Mouse (Mus musculus) thymus, postnatal 10 days (tissue): ENCODE data around the gene Prrt4.
"Not testable (repeated sequence)": the region's sequence is repeated elsewhere in the genome, so short reads cannot be mapped to it uniquely, and the experiment has no call there.

ENCODE experiments used
- DNase-seq, 2 experiments: peaks; one replicate each; pipeline ENCODE4 v3.0.0; 2021; ENCODE audit warnings: low spot score in 2 of 2

Gene Prrt4

GRCm38 (mm10) chr6:29198309-29199222 is 19.2 kb upstream of the Prrt4 start:
- DNase-seq = peak; percentile 70 to 86

GRCm38 (mm10) chr6:29195846-29196698 is 16.7 kb upstream of the Prrt4 start:
- no peak for DNase-seq

- DNase-seq = no peak
These were observed 15.8 kb upstream of the Prrt4 start for GRCm38 (mm10) chr6:29195146-29195545.

GRCm38 (mm10) chr6:29193961-29194750 is 14.8 kb upstream of the Prrt4 start:
- no peak for DNase-seq

GRCm38 (mm10) chr6:29187936-29188335 is 8.6 kb upstream of the Prrt4 start:
- DNase-seq = no peak

- no peak for DNase-seq
These were observed 459 bp upstream of the Prrt4 start for GRCm38 (mm10) chr6:29179843-29180242.

GRCm38 (mm10) chr6:29177901-29178879 is 1.2 kb downstream of the Prrt4 start:
- no peak for DNase-seq

- no peak for DNase-seq
These were observed 4.3 kb downstream of the Prrt4 start for GRCm38 (mm10) chr6:29175113-29175512.

- no peak for DNase-seq
These were observed 5.0 kb downstream of the Prrt4 start for GRCm38 (mm10) chr6:29174368-29174767.

GRCm38 (mm10) chr6:29170952-29171388 is 8.4 kb downstream of the Prrt4 start:
- DNase-seq = peak; percentile 42 to 71

GRCm38 (mm10) chr6:29170063-29170921 is 9.1 kb downstream of the Prrt4 start:
- peak; percentile 63 to 69 for DNase-seq

GRCm38 (mm10) chr6:29169675-29170062 is 9.7 kb downstream of the Prrt4 start:
- no peak for DNase-seq

GRCm38 (mm10) chr6:29168871-29169270 is 10.5 kb downstream of the Prrt4 start:
- no peak for DNase-seq

GRCm38 (mm10) chr6:29166196-29166595 is 13.2 kb downstream of the Prrt4 start:
- DNase-seq = peak in 1 of 2 experiments; percentile 57

GRCm38 (mm10) chr6:29164314-29165244 is 14.8 kb downstream of the Prrt4 start, which contains the start of gene Rbm28:
Gene Rbm28 (minus strand): TSS chr6:29165006.
- DNase-seq = peak; percentile 78 to 88

GRCm38 (mm10) chr6:29161291-29161690 is 18.1 kb downstream of the Prrt4 start:
- not testable (repeated sequence) for DNase-seq

- no peak for DNase-seq
These were observed 18.6 kb downstream of the Prrt4 start for GRCm38 (mm10) chr6:29160786-29161185.

GRCm38 (mm10) chr6:29156326-29156725 is 23.1 kb downstream of the Prrt4 start:
- no peak for DNase-seq
